Mouse (Mus musculus) testis, adult 2 months (tissue): Measurements from ENCODE around the gene Fbxo42. TPM values are rescaled to one million over a fixed set of nuclear protein-coding genes. Genes with fewer than 3 reads are reported as not detected.

Experiments used
- H3K27ac ChIP-seq: fragments of 200-500 bp; 2 replicates; pipeline ENCODE4 v1.5.1; 2012; ENCODE audit warnings: low read depth, low read length; ENCODE audit not compliant: control insufficient read depth, insufficient read depth
- H3K27me3 ChIP-seq: fragments of 200-500 bp; 2 replicates; pipeline ENCODE4 v1.6.1; 2012; ENCODE audit warnings: mild to moderate bottlenecking, low read length, moderate library complexity; ENCODE audit not compliant: control insufficient read depth, insufficient read depth
- H3K36me3 ChIP-seq: fragments of 200-500 bp; 2 replicates; pipeline ENCODE4 v1.6.1; 2012; ENCODE audit warnings: mild to moderate bottlenecking, low read length; ENCODE audit not compliant: control insufficient read depth, insufficient read depth
- H3K4me1 ChIP-seq: fragments of 200-500 bp; 2 replicates; pipeline ENCODE4 v1.6.1; 2012; ENCODE audit warnings: low read length; ENCODE audit not compliant: control insufficient read depth, insufficient read depth
- H3K4me3 ChIP-seq: fragments of 200-500 bp; 2 replicates; pipeline ENCODE4 v1.5.1; 2012; ENCODE audit warnings: low read depth, mild to moderate bottlenecking, low read length, moderate library complexity, mixed read lengths; ENCODE audit not compliant: control insufficient read depth
- CTCF ChIP-seq: fragments of 200-500 bp; IDR thresholded peaks from 2 replicates; pipeline ENCODE4 v1.5.1; 2012; ENCODE audit warnings: low read depth, mild to moderate bottlenecking, inconsistent platforms, low read length, moderate library complexity; ENCODE audit not compliant: control insufficient read depth, insufficient read depth, insufficient replicate concordance
- POLR2A ChIP-seq: fragments of 200-500 bp; IDR thresholded peaks from 2 replicates; pipeline ENCODE4 v1.6.1; 2012; ENCODE audit warnings: low read depth, mild to moderate bottlenecking, inconsistent platforms, low read length, moderate library complexity; ENCODE audit not compliant: control insufficient read depth
- polyA plus RNA-seq: library from polyadenylated mRNA; depleted of rRNA; stranded (reverse); fragments of >200 nt; gene quantifications from 2 replicates; pipeline ENCODE4 v1.2.3, GENCODE M21; 2012

Gene Fbxo42
- polyA plus RNA-seq, 1 experiment, result 10.7 TPM

DNA sequence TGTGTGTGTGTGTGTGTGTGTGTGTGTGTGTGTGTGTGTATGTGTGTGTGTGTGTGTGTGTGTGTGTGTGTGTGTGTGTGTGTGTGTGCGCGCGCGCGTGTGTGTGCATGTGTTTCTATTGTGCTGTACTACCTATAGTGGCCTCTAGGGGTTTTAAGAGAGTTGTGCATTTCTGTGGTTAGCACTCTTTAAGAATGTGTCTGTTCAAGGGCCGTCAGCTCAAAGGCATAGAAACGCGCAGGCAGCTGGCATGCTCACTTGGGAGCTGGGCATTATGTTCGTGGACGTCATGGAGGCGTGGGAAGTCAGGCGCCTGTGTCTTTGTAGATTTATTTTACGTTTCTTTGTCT is 49.9 kb downstream of the Fbxo42 start:
- Histone ChIP-seq H3K36me3 (peaks cover 3% of the 10 kb centered on the region), H3K27ac (no peak overlapping the region), H3K4me1 (no peaks in the 10 kb centered on the region), H3K4me3 (no peak overlapping the region), H3K27me3 (no peaks in the 10 kb centered on the region)
- TF ChIP-seq CTCF, result no peak
- TF ChIP-seq POLR2A, result no peak

DNA sequence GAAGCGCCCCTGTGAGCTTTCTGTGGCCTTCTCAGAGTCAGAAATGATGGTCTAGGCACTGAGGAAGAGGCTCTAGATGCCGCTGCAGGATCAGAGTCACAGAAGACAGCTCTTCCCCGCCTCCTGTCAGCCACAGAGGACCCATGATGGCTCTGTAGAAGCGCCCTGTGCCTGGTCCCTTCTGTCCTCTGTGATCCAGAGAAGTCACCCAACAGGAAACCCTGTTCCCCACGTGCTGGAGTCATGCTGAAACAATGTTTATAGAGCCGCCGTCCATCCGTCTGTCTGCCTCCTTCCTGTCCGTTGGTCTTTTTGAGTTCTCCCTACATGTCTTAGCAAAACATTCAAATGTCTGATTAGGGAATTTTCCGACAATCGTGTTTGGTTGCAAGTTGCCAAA is 53.2 kb downstream of the Fbxo42 start:
- Histone ChIP-seq H3K4me1 (no peaks in the 10 kb centered on the region), H3K4me3 (no peak overlapping the region), H3K27me3 (no peaks in the 10 kb centered on the region), H3K27ac (no peak overlapping the region), H3K36me3 (no peaks in the 10 kb centered on the region; the same call in 1 of the 2 replicates)
- no peak for TF ChIP-seq CTCF
- TF ChIP-seq POLR2A, result no peak

DNA sequence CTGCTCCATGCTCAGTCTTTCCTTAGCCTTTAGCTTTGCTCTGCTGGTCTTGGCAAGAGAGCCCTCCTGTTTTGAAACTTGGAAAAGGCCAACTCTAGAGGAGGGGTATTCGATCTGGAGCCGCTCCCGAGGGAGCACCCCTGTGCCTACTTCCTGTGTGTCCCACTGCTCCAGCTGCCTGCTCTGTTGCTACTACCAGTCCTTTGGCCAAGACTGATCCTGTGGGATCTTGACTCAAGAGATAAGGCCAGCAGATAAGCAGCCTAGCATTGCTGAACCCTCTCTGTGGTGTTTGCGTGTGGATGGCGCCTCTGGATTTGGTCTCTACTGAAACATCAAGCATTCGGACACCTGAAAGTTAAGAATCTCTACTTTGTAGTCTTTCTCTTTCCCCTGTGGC is 54.5 kb downstream of the Fbxo42 start:
- Histone ChIP-seq H3K4me1 (no peaks in the 10 kb centered on the region), H3K4me3 (no peak overlapping the region), H3K36me3 (no peaks in the 10 kb centered on the region; the same call in 1 of the 2 replicates), H3K27me3 (no peaks in the 10 kb centered on the region), H3K27ac (no peak overlapping the region)
- TF ChIP-seq CTCF, result no peak
- TF ChIP-seq POLR2A, result no peak

DNA sequence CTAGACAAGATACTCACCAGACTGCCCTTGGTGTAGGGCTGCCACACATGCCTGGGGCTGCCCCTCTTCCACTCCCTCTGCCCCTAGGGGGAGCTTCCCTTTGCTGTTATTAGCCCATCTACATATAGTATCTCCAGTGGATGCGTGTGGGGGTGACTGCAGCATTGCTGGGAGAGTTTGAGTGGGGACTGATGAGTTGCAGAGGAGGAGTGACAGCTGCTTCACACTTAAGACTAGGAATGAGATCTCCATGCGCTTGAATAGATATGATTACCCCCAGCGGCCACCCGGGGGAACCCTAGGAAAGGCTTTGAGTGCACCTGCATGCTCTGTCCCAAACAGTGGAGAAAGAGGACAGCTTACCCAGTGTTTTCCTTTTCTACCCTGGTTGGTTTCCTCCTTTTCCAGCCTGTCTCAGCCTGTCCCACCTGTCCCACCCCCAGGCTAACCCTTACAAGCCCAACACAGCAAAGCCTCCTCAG is 56.9 kb downstream of the Fbxo42 start:
- Histone ChIP-seq H3K4me3 (no peak overlapping the region), H3K4me1 (no peaks in the 10 kb centered on the region), H3K27me3 (no peaks in the 10 kb centered on the region), H3K36me3 (no peaks in the 10 kb centered on the region; the same call in 1 of the 2 replicates), H3K27ac (no peak overlapping the region)
- TF ChIP-seq POLR2A, result no peak
- TF ChIP-seq CTCF, result no peak

DNA sequence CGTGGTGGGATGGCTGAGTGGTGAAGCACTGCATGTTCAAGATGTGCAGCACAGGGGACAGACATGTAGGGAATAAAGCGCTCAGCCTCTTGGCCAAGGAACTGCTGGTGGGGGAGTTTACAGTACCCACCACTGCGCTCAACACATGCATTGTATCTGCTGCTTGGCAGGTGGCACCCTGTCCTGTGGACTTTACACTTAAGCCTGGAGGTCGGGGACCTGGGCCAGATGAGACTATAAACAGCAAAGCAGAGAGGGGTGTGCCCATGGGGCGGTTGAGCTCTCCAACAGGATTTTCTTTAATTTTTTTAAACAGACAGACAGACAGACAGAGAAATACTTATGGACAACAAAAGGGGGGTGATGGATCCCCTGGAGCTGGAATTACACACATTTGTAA is 59.4 kb downstream of the Fbxo42 start:
- no peak overlapping the region for H3K4me3 ChIP-seq
- H3K27me3 ChIP-seq, result no peaks in the 10 kb centered on the region
- TF ChIP-seq POLR2A (no peak), CTCF (no peak)
- H3K4me1 ChIP-seq, result no peaks in the 10 kb centered on the region
- H3K27ac ChIP-seq, result no peak overlapping the region
- H3K36me3 ChIP-seq, result no peaks in the 10 kb centered on the region; the same call in 1 of the 2 replicates

DNA sequence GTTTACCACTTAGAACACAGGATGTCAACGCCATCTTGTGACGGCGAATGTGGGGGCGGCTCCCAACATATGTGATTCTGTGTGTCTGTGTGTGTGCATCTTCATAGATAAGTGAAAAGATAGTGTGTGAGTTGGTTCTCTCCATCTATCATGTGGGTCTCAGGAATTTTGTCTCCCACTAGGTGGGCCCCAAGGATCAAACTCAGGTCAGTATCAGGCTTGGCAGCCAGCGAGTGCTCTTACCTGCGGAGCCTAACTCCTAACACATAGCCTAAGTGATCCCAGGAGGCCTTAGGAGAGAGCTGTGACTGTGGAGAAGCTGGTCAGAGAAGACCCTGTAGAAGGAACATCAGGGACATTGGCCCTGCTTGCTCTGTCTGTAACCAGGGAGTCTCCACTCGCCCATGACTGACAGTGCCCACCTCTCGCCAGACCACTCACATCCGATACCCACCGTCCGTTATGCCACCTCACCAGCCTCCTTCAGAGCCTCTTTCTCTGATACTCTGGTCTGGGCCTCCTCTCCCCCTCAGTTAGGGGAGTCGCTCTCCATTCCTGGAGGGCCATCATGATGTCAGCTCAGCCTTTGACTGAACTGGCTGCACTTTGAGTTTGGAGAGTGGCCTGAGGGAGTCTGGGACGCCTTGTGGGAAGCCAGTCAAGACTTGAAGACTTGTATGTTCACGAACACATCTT is 63.0 kb downstream of the Fbxo42 start:
- Histone ChIP-seq H3K27ac (peak overlapping the region; percentile 40; the same call in 1 of the 2 replicates), H3K4me1 (peaks cover 11% of the 10 kb centered on the region), H3K36me3 (no peaks in the 10 kb centered on the region), H3K27me3 (no peaks in the 10 kb centered on the region), H3K4me3 (no peak overlapping the region)
- TF ChIP-seq POLR2A (no peak), CTCF (no peak)

DNA sequence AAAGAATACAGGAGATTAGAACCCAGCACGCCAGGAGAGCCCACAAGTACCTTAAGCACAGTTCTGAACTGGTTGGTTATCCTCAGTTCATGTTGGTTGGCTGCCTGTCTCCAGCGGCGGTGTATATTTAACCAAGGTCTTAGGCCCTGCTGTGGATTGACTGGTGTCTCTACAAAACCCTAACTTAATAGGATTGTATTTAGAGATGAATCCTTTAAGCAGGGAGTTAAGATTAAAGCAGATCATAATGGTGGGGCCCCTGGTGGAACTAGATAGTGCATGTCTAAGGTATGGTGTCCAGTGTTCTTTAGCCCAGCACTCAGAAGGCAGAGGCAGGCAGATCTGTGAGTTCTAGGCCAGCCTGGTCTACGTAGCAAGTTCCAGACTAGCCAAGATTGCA is 63.9 kb downstream of the Fbxo42 start:
- Histone ChIP-seq H3K4me3 (no peak overlapping the region), H3K4me1 (peaks cover 11% of the 10 kb centered on the region), H3K27me3 (no peaks in the 10 kb centered on the region), H3K36me3 (no peaks in the 10 kb centered on the region), H3K27ac (no peak overlapping the region)
- no peak for TF ChIP-seq CTCF
- TF ChIP-seq POLR2A, result no peak

DNA sequence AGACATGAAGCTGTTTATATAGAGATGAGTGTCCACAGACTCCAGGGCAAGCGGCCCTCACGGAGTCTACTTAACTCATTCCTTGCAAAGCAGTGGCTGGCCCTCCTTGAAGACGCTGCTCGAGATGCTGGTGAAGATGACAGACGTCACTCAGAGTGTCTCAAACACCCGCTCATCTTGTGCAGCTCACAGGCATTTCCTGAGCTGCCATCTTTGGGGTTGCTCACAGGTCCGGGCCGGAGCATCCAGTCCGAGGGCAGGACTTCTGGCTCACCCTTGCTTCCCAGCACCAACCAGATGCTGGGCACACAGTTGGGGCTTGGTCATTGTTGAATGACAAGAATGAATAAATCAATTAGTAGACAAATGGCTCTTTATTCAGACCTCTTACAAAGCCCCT is 65.2 kb downstream of the Fbxo42 start:
- Histone ChIP-seq H3K27me3 (no peaks in the 10 kb centered on the region), H3K4me3 (no peak overlapping the region), H3K27ac (no peak overlapping the region), H3K4me1 (peaks cover 11% of the 10 kb centered on the region), H3K36me3 (no peaks in the 10 kb centered on the region)
- TF ChIP-seq POLR2A, result no peak
- TF ChIP-seq CTCF, result no peak
